Mouse (Mus musculus) spleen, postnatal 36 days (tissue): ENCODE results near the gene Notch4.

Experiments used
- DNase-seq, 2 experiments: peaks; one replicate each; pipeline ENCODE4 v3.0.0; 2022; ENCODE audit warnings: low spot score in 2 of 2, mixed read lengths in 1 of 2

Notch4 gene

GRCm38 (mm10) chr17:34571875-34572274, 7.8 kb downstream of the Notch4 start:
- no peak for DNase-seq

- no peak for DNase-seq
These were observed 8.3 kb downstream of the Notch4 start for GRCm38 (mm10) chr17:34572361-34572760.

DNA sequence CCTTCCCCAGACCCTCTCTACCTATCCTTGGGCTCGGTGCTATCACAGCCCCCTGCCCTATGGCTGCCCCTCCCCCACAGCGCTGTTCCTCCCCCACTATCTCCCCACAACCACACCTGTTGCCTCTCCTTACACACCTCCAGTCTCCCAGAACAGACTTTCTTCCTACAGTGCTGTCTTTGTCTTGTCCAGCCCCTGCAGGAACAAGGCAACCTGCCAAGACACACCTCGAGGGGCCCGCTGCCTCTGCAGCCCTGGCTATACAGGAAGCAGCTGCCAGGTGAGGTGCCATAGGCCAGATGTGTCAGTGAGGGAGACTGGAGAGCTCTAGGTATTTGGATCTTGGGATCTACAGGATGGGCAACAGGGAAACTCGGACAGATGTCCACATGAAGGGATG, 12.5 kb downstream of the Notch4 start:
- no peak for DNase-seq

DNA sequence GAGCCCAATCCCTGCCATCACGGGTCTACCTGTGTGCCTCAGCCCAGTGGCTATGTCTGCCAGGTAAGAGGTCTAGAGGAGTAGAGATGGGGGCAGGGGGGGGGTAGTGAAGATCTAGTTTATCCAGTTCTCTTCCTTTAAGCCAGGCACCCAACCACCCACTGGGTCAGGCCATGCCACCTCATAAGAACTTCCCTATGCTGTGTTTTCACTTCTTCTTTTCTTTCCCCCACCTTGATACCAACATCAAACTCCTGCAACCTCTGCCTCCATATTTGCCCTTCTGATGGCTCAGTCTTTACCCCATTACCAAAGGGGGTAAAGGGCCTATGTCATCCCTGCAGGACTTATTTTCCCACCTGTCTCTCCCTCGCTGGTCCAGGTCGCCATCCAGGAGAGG, 14.0 kb downstream of the Notch4 start:
- peak; percentile 65 to 74 for DNase-seq

GRCm38 (mm10) chr17:34582528-34582927, 18.5 kb downstream of the Notch4 start:
- no peak for DNase-seq

DNA sequence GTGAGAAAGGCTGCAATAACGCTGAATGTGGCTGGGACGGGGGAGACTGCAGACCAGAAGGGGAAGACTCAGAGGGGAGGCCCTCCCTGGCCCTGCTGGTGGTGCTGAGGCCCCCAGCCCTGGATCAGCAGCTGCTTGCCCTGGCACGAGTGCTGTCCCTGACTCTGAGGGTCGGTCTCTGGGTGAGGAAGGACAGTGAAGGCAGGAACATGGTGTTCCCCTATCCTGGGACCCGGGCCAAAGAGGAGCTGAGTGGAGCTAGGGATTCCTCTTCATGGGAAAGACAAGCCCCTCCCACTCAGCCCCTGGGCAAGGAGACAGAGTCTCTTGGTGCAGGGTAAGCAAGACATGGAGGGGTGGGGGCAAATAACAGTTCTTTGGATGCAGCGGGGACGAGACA, 19.3 kb downstream of the Notch4 start:
- DNase-seq, result no peak

GRCm38 (mm10) chr17:34583819-34584218, 19.8 kb downstream of the Notch4 start:
- no peak for DNase-seq

GRCm38 (mm10) chr17:34585121-34585520, 21.1 kb downstream of the Notch4 start:
- DNase-seq, result no peak

DNA sequence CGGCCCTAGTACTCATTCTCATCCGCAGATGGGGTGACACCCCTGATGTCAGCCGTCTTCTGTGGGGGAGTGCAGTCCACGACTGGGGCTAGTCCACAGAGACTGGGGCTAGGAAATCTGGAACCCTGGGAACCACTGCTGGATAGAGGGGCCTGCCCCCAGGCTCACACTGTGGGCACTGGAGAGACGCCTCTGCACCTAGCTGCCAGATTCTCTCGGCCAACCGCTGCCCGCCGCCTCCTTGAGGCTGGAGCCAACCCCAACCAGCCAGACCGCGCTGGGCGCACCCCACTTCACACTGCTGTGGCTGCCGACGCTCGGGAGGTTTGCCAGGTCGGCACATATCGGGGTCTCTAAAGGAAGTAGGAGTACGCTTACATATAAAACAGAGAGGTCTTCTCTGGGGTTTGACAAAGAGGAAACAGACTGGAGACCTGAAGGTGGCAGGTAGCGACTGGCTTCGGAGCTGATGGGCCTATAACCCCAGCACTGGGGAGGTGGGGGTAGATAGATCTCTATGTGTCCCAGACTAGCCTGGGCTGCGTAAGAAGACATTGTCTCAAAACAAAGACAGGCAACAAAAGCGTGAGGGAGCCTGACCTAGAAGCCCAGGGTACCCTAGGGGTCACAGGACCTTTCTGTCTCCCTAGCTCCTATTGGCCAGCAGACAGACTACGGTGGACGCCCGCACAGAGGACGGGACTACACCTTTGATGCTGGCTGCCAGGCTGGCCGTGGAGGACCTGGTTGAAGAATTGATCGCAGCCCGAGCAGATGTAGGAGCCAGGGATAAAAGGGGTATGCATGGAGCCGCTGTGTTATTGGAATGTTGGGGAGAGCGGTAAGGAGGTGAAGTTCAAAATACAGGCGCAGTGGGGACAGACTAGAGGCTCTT, 22.1 kb downstream of the Notch4 start:
- no peak for DNase-seq

- DNase-seq, result peak; percentile 53 to 89
These were observed 22.8 kb downstream of the Notch4 start for GRCm38 (mm10) chr17:34586796-34587422.

DNA sequence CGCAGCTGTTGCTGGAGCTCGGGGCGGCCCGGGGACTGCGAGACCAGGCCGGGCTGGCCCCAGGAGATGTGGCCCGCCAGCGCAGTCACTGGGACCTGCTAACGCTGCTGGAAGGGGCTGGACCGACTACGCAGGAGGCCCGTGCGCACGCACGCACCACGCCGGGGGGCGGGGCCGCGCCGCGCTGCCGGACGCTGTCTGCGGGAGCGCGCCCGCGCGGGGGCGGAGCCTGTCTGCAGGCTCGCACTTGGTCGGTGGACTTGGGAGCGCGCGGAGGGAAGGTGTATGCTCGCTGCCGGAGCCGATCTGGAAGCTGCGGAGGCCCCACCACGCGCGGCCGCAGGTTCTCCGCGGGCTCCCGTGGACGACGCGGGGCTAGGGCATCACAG, 23.3 kb downstream of the Notch4 start:
- peak; percentile 98 for DNase-seq

GRCm38 (mm10) chr17:34587814-34588213, 23.7 kb downstream of the Notch4 start:
- DNase-seq, result no peak

- no peak for DNase-seq
These were observed 24.7 kb downstream of the Notch4 start for GRCm38 (mm10) chr17:34588767-34589166.

DNA sequence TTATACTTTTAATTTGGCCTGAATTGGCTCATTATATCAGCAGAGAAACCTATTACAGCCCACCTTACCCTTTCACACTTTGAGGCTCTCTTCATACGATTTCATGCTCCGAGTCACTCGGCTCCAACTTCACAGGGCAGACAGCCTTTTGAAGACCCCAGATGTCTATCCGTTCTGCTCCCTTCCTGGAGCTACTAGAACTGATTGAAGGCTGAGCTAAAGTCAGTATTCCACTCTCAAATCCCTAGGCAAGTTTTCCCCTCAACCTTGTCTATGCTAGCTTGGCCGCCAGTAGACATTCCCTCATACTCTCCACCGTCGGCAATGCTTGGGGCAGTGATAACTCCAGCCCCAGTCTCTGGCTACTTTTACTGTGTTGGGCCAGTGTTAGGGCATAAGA, 25.1 kb downstream of the Notch4 start:
- no peak for DNase-seq

DNA sequence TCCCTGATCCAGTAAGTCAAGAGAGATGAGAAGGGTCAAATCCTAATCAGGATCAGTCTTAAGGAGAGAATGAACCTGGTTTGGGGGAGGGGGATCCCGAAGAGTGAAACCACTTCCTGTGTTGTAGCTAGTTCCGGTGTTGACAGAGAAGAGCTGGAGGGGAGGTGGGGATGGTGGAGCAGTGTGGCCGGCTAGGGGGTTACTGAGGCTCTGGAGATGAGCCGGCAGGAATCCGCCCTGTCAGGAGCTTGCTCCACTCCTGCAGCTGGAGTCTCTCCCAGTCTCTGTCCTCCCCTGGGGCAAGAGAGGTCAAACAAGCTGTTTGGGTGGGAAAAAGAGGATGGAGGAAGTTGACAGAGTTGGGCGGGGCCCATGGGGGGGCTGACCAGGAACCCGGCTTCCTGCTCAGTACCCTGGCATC, 25.6 kb downstream of the Notch4 start, which contains the start of gene Gpsm3:
Gpsm3 (plus strand) TSS at position 126 of the 421 bp plus-strand sequence.
- peak; percentile 74 to 79 for DNase-seq

GRCm38 (mm10) chr17:34590154-34590987, 26.3 kb downstream of the Notch4 start:
- DNase-seq, result no peak

- peak in 1 of 2 experiments; percentile 50 for DNase-seq
These were observed 27.2 kb downstream of the Notch4 start, which contains the start of gene Pbx2 for GRCm38 (mm10) chr17:34591029-34591993. Pbx2 (plus strand) TSS chr17:34591266.

DNA sequence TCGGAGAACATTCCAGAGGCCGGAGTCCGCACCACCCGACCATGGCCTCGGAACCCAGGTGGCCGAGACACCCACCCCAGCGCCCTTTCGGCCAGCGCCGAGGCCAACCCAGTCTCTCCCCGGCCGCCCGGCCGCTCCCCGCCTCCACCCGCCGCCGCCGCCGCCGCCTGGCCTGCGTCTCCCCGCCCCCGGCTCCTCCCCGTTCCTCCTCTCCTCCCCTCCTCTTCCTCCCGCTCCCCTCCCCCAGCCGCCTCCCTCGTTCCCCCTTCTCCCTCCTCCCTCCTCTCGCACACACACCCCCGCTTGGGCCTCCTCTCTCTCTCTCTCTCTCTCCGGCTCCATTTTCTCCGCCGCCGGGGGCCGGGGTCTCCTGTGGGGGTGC, 27.9 kb downstream of the Notch4 start:
- peak; percentile 88 to 89 for DNase-seq

- DNase-seq, result peak in 1 of 2 experiments; percentile 42
These were observed 28.8 kb downstream of the Notch4 start for GRCm38 (mm10) chr17:34592581-34593549.
